Mouse (Mus musculus) kidney, adult 2 months (tissue): Measurements from ENCODE around the gene Slc13a4. TPM values are rescaled to one million over a fixed set of nuclear protein-coding genes. Genes with fewer than 3 reads are reported as not detected.

ENCODE experiments used
- DNase-seq: peaks from one replicate; pipeline ENCODE4 v3.0.0; 2021
- H3K27ac ChIP-seq: fragments of 200-500 bp; 2 replicates; pipeline ENCODE4 v1.5.1; 2012; ENCODE audit warnings: low read depth, low read length, control low read depth, inconsistent platforms; ENCODE audit not compliant: insufficient read depth
- H3K27me3 ChIP-seq: fragments of 200-500 bp; replicated peaks from 2 replicates; pipeline ENCODE4 v1.6.1; 2012; ENCODE audit warnings: mild to moderate bottlenecking, moderate library complexity, low read length, inconsistent platforms; ENCODE audit not compliant: control insufficient read depth, insufficient read depth
- H3K36me3 ChIP-seq: fragments of 200-500 bp; 2 replicates; pipeline ENCODE4 v1.6.1; 2012; ENCODE audit warnings: mild to moderate bottlenecking, moderate library complexity, low read length, inconsistent platforms; ENCODE audit not compliant: control insufficient read depth, insufficient read depth
- H3K4me1 ChIP-seq: fragments of 200-500 bp; 2 replicates; pipeline ENCODE4 v1.6.1; 2011; ENCODE audit warnings: low read length; ENCODE audit not compliant: control insufficient read depth, insufficient read depth
- H3K4me3 ChIP-seq: fragments of 200-500 bp; 2 replicates; pipeline ENCODE4 v1.5.1; 2011; ENCODE audit warnings: mild to moderate bottlenecking, low read depth, low read length, control low read depth; ENCODE audit not compliant: insufficient read depth
- CTCF ChIP-seq: fragments of 200-500 bp; conservative IDR thresholded peaks from 2 replicates; pipeline ENCODE4 v1.5.1; 2011; ENCODE audit warnings: low read depth, mild to moderate bottlenecking, control low read depth, low read length, moderate library complexity, mixed read lengths; ENCODE audit not compliant: insufficient read depth, insufficient read length
- POLR2A ChIP-seq: fragments of 200-500 bp; IDR thresholded peaks from one replicate; pipeline ENCODE4 v1.6.1; 2011; ENCODE audit warnings: low read depth, low read length, control low read depth
- WGBS: fragments of 180-500 bp; shearing (Covaris S2); methylation state at CpG from one replicate; pipeline ENCODE4 v1.1.7; 2018; 5-methylcytosine and 5-hydroxymethylcytosine counted together
- polyA plus RNA-seq: library from polyadenylated mRNA; depleted of rRNA; stranded (reverse); fragments of >200 nt; gene quantifications from 2 replicates; pipeline ENCODE4 v1.2.3, GENCODE M21; 2012

The Slc13a4 gene
- polyA plus RNA-seq, 1 experiment: 5.2 TPM

DNA sequence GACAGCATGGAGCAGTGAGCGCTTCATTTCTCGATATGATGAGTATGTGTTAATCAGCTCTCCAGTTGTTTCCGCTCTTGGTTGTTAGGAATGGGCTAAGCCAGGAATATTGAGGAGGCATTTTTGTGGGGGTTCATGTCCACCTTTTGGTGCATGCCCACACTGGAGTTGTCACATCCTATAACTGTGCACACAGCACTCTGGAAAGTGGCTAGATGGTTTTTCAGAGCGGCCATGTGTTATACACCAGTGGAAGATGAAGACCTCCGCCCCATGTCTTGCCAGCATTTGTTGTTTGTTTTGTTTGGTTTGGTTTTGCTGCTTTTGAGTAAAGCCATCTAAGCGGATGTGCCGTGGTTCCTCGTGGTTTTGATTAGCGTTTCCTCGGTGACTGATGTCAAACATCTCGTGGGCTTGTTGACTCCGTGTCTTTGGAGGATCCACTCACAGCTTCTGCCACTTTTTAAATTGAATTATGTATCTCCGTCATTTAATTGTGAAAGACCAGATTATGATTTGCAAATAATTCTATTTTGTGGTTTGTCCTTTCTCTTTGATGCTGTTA, 50.2 kb downstream of the Slc13a4 start:
- Histone ChIP-seq H3K36me3 (peaks cover 2% of the 10 kb centered on the region), H3K4me1 (peaks cover 4% of the 10 kb centered on the region; the same call in 1 of the 2 replicates), H3K4me3 (no peak overlapping the region), H3K27me3 (no peaks in the 10 kb centered on the region), H3K27ac (no peak overlapping the region)
- 85% methylated on average over 13 of the region's 13 CpGs for WGBS
- DNase-seq: no peak
- TF ChIP-seq POLR2A (no peak), CTCF (no peak)

DNA sequence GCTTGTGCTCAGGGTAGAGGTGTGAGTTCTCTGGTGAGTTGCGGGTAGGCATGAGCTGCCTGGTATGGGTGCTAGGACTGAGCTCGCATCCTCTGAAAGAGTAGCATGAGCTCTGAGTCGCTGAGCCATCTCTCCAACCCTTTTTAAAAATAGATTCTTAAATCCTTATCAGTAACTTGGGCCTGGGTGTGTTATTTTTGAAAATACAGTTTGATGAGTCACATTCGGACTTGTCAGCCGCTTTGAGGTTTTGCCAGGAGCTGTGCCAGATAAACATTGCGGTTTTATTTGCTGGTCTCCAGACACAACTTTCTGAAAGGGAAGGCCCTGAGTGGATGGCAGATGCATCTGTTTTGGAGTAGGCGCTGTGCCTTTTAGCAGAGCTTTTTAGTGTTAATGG, 51.2 kb downstream of the Slc13a4 start:
- WGBS: 59% methylated on average over 7 of the region's 7 CpGs
- no peak overlapping the region for H3K4me3 ChIP-seq
- DNase-seq: peak; percentile 61
- no peaks in the 10 kb centered on the region for H3K27me3 ChIP-seq
- peaks cover 2% of the 10 kb centered on the region; the same call in 1 of the 2 replicates for H3K36me3 ChIP-seq
- TF ChIP-seq POLR2A: no peak
- TF ChIP-seq CTCF: no peak
- H3K27ac ChIP-seq: no peak overlapping the region
- peaks cover 4% of the 10 kb centered on the region; the same call in 1 of the 2 replicates for H3K4me1 ChIP-seq

DNA sequence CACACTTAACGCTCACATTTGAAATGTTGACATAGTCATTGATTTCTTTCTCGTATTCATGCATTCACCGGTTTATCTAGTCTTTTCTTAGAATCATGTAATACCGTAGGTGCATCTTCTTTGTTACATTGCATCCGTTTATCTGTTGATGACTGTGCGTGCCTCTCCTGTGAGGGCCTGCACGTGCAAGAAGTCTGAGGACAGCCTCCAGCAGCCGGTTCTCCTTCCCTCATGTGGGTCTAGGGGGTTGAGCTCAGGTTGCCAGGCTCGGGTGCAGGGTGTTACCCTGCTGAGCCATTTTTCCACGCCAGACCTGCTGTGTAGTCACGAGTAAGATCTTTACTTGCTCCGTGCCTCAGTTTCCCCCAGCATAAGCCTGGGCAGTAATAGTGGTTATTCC, 52.9 kb downstream of the Slc13a4 start:
- H3K27ac ChIP-seq: no peak overlapping the region
- no peaks in the 10 kb centered on the region for H3K36me3 ChIP-seq
- H3K4me3 ChIP-seq: peak overlapping the region; percentile 21; the same call in 1 of the 2 replicates
- H3K4me1 ChIP-seq: peaks cover 4% of the 10 kb centered on the region; the same call in 1 of the 2 replicates
- no peak for DNase-seq
- 75% methylated on average over 12 of the region's 12 CpGs for WGBS
- H3K27me3 ChIP-seq: no peaks in the 10 kb centered on the region
- TF ChIP-seq CTCF (no peak), POLR2A (no peak)

DNA sequence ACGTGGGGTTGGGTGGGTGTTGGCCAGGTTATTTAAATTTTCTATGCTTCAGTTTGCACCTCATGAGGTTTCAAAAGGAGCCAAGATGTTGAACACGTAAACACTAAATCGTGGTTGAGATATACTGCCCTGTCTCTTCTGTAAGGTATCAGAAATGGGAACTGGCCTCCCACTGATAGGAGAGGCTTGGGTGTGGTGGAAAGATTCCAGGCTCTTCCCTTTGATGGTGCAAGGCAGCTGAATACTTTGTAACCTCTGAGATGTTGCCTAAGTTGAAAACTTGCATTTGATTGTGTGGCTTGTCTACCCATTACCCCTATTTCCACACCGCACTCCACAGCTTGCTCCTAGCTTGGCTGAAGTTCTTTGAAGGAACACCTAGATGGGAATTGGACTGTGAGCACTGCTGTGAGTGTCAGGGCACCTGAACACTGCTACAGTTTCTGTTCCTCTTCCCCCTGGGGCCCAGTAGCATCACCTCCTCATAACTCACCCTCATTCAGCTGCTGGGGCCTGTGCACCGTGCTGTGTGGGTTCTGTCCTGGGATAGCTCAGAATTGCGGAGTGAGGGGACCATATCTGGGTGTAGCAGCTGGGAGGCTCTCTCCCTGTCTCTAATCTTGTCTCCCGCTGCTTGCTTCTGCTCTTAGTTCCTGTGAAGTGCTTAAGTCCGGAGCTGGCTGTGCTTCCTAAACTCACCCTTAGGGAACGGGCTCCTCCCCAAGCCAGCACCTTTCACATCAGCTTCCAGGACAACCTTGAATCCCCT, 53.6 kb downstream of the Slc13a4 start:
- no peak for DNase-seq
- no peaks in the 10 kb centered on the region for H3K36me3 ChIP-seq
- H3K4me3 ChIP-seq: peak overlapping the region; percentile 21; the same call in 1 of the 2 replicates
- H3K27me3 ChIP-seq: no peaks in the 10 kb centered on the region
- H3K4me1 ChIP-seq: peaks cover 4% of the 10 kb centered on the region; the same call in 1 of the 2 replicates
- H3K27ac ChIP-seq: 0 out of 2 replicates have a peak overlapping the region, but pooled peaks have one; percentile 14
- 54% methylated on average over 9 of the region's 9 CpGs for whole genome bisulfite sequencing
- TF ChIP-seq POLR2A (no peak), CTCF (0 out of 2 replicates have a peak, but pooled peaks have one; percentile 9)

DNA sequence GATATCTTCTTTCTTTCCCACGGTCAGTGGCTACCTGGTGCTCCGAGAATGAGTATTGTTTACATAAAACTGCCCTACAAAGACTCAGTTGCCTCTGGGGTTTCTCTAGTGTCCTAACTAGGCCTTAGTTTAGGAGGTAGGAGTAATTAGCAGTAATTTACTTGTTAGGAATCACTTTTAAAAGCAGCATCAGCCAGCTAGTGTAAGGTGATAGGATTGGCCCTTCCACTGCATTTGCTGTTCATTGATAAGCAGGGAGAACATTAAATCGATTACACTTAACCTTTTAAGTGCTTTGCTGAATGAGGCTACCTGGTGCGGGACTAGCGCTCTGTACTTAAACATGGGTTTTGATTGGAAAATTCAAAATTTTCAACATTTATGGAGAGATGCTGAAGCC, 54.5 kb downstream of the Slc13a4 start:
- Histone ChIP-seq H3K27me3 (no peaks in the 10 kb centered on the region), H3K4me3 (no peak overlapping the region; the same call in 1 of the 2 replicates), H3K36me3 (no peaks in the 10 kb centered on the region), H3K4me1 (peaks cover 4% of the 10 kb centered on the region; the same call in 1 of the 2 replicates), H3K27ac (no peak overlapping the region)
- TF ChIP-seq CTCF (no peak), POLR2A (no peak)
- WGBS: 48% methylated on average over 5 of the region's 5 CpGs
- no peak for DNase-seq

DNA sequence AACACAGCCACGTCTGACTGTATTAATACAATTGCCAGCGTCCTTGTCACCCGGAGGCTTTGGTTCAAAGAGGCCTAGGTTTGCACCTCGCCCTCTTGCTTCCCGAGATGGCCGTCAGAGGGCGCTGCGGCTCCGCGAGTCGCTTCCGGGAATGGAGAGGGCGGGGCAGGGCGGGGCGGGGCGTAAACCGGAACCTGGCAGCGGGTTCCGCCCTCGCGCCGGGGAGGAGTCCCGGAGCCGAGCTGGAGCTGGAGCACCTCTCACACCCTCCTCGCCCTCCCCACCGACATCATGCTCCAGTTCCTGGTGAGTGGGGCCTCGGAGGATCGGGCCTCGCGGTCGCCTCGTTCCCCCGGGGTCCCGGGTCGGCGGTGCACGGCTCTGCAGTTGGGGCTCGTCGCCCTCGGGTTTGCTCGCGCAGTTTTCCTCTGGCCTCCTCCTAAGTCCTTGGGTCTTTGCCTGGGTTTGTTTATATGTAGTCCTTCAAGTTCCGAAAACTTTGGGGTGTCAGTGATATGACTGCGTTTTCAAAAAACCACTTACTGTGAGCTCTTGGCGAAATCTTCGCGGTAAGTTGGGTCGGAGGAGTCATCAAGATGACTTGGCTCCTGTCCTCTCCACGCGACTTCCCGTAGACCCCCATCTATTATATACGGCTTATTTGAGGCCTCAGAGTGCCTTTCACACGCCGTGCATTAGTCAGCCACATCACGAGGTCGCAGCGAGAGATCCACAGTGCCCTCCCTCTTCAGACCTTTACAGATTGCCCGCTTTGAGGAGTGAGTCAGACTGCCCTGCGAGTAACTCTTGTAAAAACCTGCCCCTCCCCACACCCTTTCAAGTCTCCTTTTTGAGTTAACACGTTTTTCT, 55.2 kb downstream of the Slc13a4 start:
- under 1% methylated on average over 60 of the region's 60 CpGs for WGBS

More for the DNA sequence above, 55.2 kb downstream of the Slc13a4 start:
- peak overlapping the region; percentile 82 for H3K4me3 ChIP-seq
- H3K36me3 ChIP-seq: no peaks in the 10 kb centered on the region
- peak; percentile 92 for TF ChIP-seq POLR2A
- peak; percentile 74 for TF ChIP-seq CTCF
- DNase-seq: peak; percentile 91
- peak overlapping the region; percentile 78 for H3K27ac ChIP-seq
- H3K4me1 ChIP-seq: peaks cover 4% of the 10 kb centered on the region; the same call in 1 of the 2 replicates
- H3K27me3 ChIP-seq: no peaks in the 10 kb centered on the region
